Mouse (Mus musculus) adrenal gland, postnatal 36 days (tissue): ENCODE results near the gene Eomes. TPM values are rescaled to one million over a fixed set of nuclear protein-coding genes. Genes with fewer than 3 reads are reported as not detected.

ENCODE experiments used
- DNase-seq, 2 experiments: peaks; one replicate each; pipeline ENCODE4 v3.0.0; 2021; ENCODE audit warnings: mixed read lengths in 1 of 2
- total RNA-seq, 2 experiments: library from RNA; stranded (reverse); gene quantifications; 2 replicates each; pipeline ENCODE4 v1.2.3; 2021

Gene Eomes
- total RNA-seq, 2 experiments from 2014 or later, result 0.30 to 0.33 TPM

GRCm38 (mm10) chr9:118487636-118488035 is 9.6 kb downstream of the Eomes start:
- DNase-seq, result no peak

GRCm38 (mm10) chr9:118488138-118488895 is 10.3 kb downstream of the Eomes start:
- DNase-seq, result peak; percentile 60 to 73

GRCm38 (mm10) chr9:118488896-118489578 is 11.0 kb downstream of the Eomes start:
- DNase-seq, result no peak

GRCm38 (mm10) chr9:118489579-118490019 is 11.6 kb downstream of the Eomes start:
- peak; percentile 77 to 81 for DNase-seq

- no peak for DNase-seq
Observed at GRCm38 (mm10) chr9:118491195-118491594, 13.2 kb downstream of the Eomes start.

GRCm38 (mm10) chr9:118492932-118493698 is 15.1 kb downstream of the Eomes start:
- no peak for DNase-seq

- no peak for DNase-seq
Observed at GRCm38 (mm10) chr9:118494106-118494505, 16.1 kb downstream of the Eomes start.

GRCm38 (mm10) chr9:118495933-118496332 is 17.9 kb downstream of the Eomes start:
- DNase-seq, result no peak

GRCm38 (mm10) chr9:118496952-118497351 is 18.9 kb downstream of the Eomes start:
- DNase-seq, result no peak

GRCm38 (mm10) chr9:118498061-118498460 is 20.0 kb downstream of the Eomes start:
- no peak for DNase-seq

- no peak for DNase-seq
Observed at GRCm38 (mm10) chr9:118500963-118501362, 23.0 kb downstream of the Eomes start.

GRCm38 (mm10) chr9:118504656-118505055 is 26.6 kb downstream of the Eomes start:
- DNase-seq, result no peak

GRCm38 (mm10) chr9:118506020-118506403 is 28.0 kb downstream of the Eomes start, which contains the start of gene Golga4:
Gene Golga4 (plus strand): TSS chr9:118506267.
- DNase-seq, result peak; percentile 95 to 96

GRCm38 (mm10) chr9:118506404-118507231 is 28.6 kb downstream of the Eomes start:
- DNase-seq, result peak; percentile 76 to 78

GRCm38 (mm10) chr9:118507552-118507951 is 29.5 kb downstream of the Eomes start:
- DNase-seq, result no peak

- no peak for DNase-seq
Observed at GRCm38 (mm10) chr9:118508601-118509000, 30.6 kb downstream of the Eomes start.

GRCm38 (mm10) chr9:118510941-118511690 is 33.1 kb downstream of the Eomes start:
- DNase-seq, result peak in 1 of 2 experiments; percentile 21

- DNase-seq, result peak; percentile 76
Observed at GRCm38 (mm10) chr9:118512681-118513233, 34.7 kb downstream of the Eomes start.

- no peak for DNase-seq
Observed at GRCm38 (mm10) chr9:118515476-118515875, 37.5 kb downstream of the Eomes start.

- no peak for DNase-seq
Observed at GRCm38 (mm10) chr9:118516162-118516561, 38.1 kb downstream of the Eomes start.

GRCm38 (mm10) chr9:118517619-118518018 is 39.6 kb downstream of the Eomes start:
- no peak for DNase-seq
